Mouse (Mus musculus) left cerebral cortex, postnatal 10 days (tissue): Measurements from ENCODE around the gene Adgrg7. TPM values are rescaled to one million over a fixed set of nuclear protein-coding genes. Genes with fewer than 3 reads are reported as not detected.
A peak's percentile ranks its signal among the peaks of the same experiment; 100 is the strongest.

Source experiments
- DNase-seq, 2 experiments: peaks; one replicate each; pipeline ENCODE4 v3.0.0; 2021 to 2022; ENCODE audit warnings: low spot score in 2 of 2, mixed read lengths in 1 of 2; ENCODE audit errors: extremely low spot score in 1 of 2
- intact Hi-C: fragments of 180-260 bp; cut with DNase I; formaldehyde crosslinking; loops from one replicate; pipeline ENCODE4 v1.15.1; 2025
- total RNA-seq, 2 experiments: library from RNA; stranded (reverse); gene quantifications; 2 replicates each; pipeline ENCODE4 v1.2.3; 2021

Adgrg7 gene
- not detected for total RNA-seq

DNA sequence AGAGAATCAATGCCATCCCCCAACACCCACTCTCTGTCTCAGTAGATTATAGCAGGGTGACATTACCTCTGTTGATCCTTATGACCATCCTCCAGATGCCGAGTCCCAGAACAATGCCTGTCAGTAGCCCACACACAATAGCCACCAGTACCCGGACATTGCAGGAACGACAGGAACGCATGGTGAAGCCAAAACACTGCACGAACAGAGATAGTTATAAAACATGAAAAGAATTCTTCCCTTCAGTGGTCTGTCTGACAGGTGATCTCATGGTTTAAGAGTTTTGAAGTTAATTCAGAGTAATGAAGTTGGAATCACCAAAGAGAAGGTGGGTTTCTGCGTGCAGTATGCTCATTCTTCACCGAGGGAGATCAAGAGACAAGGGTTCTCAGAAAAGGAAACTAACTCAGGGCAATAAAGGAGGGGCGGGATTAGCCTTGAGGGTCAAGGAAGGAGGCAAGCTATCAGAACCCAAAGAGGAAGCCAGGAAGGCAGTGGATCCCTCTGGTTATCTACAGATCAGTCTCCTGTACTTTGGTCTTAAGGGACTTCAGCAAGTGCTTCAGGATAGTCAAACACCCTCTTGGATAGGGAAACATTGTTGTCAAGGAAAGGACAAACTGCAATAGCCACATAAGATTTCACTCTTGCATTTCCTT, at the start of gene Adgrg7:
Gene Adgrg7, minus strand, starts transcription at position 375 of the 659 bp plus-strand sequence.
- intact Hi-C loops = no loop called here
- DNase-seq = no peak

DNA sequence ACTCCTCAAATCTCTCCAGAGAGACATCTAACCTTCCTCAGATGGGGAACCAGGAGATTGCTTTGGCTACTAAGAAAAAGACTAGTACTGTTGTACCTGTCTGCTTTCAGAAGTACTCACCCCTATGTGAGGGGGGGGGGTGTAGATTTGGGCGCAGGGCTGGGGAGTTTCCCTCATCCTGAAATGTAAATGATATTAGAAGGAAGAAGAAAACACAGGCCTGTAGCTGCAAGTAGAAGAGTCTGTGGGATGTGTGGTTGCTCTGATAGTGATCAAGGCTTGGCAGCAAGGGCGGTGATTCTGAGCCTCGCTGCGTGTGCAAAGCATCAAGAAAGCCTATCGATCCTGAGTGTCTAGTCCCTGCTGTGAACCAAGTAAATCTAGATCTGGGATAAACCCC, 47.3 kb upstream of the Adgrg7 start:
- intact Hi-C loops = no loop called here
- DNase-seq = no peak

DNA sequence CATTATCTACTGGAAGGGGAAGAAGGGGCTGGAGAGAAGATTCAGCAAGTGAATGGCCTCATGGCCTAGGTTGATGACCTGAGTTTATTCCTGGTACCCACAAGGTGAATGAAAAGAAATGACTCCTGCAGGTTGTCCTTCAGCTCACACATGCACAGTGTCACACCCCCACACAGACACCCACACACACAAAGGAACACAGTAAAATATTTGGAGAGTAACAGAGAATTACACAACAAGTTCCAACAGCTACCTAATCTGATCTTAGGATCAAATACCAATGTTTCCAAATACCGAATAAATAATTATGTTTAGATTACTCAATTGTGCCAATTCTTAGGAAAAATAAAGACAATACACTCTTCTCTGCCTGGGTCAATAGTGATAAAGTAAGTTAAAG, 37.7 kb upstream of the Adgrg7 start:
- DNase-seq = no peak
- intact Hi-C loops = no loop called here

DNA sequence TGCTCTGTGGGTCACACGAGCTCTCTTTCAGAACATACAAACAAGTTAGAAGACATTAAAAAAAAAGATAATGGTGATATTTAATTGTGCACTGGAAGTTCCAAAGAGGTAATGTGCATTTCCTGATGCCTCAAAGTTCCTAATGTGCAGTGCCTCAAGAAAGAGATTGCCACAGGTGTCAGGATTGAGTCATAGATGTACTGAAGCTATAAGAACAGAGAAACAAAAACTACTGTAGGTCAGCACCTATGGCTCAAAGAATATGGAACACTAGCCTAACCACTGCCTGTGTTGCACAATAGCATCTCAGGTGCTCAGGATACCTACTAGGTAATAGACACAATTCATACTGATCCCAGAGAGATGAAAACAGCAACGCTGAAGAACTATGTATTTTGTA, 36.3 kb upstream of the Adgrg7 start:
- DNase-seq = no peak
- intact Hi-C loops = no loop called here

DNA sequence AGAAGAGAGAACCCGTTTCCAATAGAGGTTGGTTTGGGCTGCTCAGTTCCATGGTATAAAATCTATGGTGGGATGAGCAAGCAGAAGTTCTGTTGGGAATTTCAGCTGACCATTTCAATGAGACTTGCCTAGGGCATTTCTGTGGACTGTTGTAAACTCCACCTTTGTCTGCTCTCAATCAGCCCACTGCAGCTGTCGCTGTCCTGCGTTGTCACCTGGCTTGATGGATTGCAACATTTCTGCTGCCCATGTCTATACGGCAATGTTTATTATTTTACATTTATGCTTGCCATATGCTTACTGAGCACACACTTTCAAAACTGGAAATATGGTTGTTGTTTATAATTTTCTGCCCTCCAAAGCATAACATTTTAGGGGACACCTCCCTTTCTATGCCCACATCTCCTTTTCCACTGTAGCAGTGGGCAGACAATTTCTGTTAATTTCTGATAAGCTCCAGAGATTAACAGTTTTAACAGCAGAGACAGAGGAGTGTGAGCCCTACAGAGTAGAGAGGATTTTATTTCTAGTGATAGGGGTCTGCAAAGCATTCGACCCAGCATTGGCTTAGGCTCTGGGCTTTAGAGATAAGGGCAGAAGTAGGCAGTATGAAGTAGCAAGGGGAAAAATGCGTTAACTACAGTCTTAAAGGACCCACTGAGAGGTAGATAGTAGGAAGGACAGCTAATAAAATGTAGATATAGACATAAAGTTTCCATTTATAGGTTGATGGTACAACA, 5.9 kb upstream of the Adgrg7 start:
- intact Hi-C loops = no loop called here
- no peak for DNase-seq

DNA sequence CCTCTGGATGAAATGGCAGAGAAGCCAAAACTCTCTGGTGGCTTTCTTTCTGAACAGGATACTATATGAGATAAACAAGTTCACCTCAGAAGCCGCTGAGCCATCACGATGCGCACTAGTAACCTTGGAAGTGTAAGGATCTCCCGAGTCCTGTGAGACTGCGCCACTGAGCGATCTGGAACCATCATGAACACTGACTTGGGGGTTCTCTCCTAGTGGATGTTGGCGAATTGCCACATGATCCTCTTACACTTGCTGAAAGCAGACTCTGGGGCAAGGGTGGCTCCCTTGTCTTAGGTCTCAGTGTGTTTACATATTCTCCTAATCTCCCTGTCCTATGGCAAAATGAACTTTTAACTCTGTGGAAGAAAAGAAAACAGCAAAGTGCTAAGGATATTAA, 5.3 kb upstream of the Adgrg7 start:
- intact Hi-C loops = no loop called here
- no peak for DNase-seq

DNA sequence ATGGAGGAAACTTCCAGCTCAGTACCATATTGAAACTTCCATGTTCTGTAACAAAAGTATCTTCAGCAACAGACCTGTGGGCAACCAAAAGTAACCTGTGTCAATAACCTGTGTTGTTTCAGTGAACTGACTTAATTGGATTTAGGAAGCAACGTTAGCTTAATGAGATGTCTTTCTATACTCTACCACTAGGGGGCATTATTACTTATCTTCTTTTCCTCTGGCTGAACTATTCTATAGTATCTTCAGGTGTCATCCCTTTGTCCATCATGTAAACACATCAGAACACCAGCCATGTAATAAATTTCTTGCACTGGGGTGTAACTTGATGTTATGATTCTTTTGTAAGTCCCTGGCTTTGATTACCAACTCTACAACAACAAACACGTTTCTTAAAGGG, 4.8 kb upstream of the Adgrg7 start:
- DNase-seq = no peak
- intact Hi-C loops = no loop called here

DNA sequence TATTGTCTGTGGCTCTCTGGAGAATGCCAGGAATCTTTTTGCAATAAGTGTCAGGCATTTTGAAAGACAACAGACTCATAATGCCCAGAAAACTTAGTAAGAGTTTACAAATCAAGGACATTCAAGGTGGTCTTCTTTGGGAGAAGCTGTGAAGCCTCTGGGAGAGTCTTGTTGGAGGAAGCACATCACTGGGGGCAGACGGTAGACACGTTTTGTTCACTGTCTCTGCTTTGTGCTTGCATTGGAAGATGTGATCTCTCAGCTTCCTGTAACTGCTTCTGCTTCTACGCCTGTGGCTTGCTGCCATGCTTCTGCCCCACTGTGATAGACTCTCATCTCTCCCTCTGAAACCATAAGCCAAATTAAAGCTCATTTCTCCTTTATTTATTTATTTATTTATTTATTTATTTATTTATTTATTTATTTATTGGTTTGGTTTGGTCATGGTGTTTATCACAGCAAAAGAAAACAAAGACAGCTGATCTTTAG, 3.9 kb upstream of the Adgrg7 start:
- intact Hi-C loops = no loop called here
- DNase-seq = no peak

DNA sequence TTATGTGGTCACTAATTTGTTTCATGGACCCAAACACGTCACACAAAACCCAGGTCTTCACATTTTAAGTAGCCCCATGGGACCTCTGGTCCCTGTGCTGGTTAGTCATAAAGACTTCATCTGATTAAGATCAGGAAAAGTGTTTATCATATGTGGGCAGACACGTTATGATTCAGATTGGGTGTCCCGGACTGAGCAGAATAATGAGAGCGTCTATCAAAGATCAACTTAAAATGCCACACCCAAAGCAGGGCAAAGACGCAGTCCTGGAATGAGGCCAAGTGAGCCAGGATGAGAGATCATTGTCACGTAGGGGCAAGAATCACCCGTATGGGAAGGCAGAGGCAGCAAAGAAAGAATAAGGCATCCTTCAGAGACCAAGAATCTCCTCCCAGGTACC, 3.2 kb upstream of the Adgrg7 start:
- no peak for DNase-seq
- intact Hi-C loops = no loop called here

DNA sequence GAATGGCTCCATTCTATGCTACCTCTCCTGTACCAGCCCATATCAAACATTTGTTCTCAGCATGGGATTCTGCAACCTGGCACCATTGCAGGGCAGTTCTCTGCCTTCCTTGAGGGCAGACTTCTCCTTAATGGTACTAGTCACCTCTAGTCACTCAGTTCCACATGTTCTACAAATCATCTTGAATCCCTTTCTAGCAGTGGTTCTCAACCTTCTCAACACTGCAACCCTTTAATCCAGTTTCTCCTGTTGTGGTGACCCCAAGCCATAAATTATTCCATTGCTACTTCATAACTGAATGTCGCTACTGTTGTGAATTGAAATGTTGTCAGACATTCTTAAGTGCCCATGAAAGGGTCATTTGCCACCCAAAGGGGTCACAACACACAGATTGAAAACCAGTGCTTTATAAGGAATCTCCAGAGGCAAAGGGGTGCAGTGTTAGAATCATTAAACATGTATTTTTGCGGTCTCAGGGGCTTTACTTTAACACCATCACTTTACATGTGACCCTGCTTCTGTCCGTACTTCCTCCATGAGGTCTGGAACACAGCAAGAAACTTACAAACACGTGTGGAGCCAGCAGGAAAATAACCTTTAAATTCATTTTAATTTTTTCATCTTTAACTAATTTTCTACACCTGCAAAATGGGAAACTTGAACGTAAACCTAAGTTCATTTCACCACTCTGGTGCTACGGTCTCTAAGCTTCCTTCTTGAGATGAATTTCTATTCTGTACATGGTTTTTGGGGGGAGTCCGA, 1.1 kb downstream of the Adgrg7 start:
- no peak for DNase-seq
- intact Hi-C loops = no loop called here

DNA sequence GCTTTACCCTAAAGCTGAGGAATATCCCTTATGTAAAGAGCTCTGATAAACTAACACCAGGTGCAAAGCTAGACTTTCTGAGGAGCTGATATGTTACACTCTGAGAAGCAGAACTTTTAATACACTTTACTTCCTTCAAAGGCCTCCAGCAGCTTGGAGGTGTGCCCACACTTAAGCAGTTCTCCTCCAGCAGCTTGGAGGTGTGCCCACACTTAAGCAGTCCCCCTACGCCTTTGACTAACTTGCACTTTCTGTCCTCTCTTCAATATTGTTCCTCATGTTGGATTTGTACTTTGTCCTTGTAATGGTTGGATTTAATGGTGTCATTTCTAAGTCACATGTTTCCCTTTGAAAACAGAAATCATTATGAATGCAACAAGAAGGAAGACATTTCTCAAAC, 1.9 kb downstream of the Adgrg7 start:
- DNase-seq = no peak
- intact Hi-C loops = no loop called here

DNA sequence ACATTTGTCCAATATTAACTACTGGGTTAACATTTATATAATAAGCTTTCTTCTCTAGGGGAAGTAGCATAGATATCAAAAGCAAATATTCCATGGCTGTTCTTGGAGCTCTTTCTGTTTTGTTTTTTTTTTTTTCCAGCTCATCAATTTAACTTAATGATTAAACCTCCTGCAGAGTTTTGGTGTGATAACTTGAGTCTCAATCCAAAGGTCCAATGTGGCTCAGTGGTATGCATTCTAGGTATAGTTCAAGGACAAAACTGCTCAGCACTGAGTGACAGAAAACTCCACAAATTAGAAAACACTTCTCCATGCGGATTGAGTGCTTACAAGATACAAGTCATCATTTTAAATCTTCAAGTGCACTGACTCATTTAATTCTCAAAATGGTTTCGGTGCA, 9.7 kb downstream of the Adgrg7 start:
- DNase-seq = no peak
- intact Hi-C loops = no loop called here

DNA sequence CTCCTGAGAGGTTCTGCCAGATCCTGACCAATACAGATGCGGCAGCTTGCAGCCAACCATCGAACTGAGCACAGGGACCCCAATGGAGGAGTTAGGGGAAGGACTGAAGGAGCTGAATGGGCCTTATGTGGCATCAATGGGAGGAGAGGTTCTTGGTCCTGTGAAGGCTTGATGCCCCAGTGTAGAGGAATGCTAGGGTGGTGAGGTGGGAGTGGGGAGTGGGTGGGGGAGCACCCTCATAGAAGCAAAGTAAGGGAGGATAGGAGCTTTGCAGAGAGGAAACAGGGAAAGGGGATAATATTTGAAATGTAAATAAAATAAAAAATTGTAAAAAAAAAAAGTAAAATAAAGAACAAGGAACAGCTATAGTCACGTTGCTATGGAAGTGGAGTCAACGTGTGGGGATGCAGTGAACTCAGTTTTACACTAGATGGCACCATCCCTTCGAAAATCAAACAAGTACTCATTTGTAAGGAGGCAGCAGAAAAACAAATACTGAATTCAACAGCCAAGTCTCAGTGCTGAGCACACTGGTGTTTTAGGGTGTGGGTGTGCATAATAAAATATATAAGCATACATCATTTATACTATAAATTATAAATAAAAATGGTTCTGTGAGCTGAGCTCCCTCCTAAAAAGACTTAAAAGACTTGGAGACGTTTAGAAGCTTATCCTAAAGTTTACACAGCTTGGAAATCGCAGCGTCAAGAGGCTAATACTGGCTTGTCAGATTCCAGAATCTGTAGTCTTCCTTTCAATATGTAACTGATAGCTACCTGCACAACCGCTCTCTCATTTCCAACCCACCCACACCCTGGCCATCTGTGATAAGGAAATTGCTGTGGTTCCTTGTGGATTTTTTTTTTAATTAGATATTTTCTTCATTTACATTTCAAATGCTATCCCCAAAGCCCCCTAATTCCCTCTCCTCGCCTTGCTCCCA, 24.2 kb downstream of the Adgrg7 start:
- DNase-seq = peak; percentile 27 to 62
- intact Hi-C loops = loop anchor here (2.0 to 5.0 kb wide), 2 partner anchors 149 to 321 kb away; no protein-coding TSS in a partner anchor

DNA sequence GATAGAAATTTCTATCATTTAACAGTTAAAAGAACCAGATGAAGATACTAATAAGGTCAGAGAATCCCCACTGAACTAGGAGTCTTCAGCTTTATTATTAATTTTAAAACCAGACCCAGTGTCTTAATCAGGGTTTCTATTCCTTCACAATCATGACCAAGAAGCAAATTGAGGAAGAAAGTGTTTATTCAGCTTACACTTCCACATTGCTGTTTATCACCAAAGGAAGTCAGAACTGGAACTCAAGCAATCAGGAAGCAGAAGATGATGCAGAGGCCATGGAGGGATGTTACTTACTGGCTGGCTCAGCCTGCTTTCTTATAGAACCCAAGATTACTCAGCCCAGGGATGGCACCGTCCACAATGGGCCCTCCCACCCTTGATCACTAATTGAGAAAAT, 66.6 kb downstream of the Adgrg7 start:
- intact Hi-C loops = no loop called here
- DNase-seq = no peak

DNA sequence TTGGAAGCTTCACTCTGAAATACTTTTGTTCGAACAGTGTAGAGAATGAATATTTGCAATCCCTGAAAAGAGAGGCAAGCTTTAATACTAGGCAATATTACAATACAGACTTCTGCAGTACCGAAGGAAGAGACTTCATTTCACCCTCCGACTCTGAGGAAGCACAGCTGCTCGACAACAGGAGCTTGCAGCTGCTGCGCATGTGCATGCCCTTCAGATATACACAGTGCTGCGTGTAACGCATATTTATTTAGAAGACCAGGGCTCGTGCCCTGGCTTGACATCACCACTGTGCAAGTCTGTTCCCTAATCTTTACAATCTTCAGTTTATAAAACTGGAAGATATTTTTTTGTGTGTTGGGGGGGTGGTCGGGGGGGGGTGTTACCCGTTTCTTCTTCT, 70.7 kb downstream of the Adgrg7 start:
- intact Hi-C loops = no loop called here

DNA sequence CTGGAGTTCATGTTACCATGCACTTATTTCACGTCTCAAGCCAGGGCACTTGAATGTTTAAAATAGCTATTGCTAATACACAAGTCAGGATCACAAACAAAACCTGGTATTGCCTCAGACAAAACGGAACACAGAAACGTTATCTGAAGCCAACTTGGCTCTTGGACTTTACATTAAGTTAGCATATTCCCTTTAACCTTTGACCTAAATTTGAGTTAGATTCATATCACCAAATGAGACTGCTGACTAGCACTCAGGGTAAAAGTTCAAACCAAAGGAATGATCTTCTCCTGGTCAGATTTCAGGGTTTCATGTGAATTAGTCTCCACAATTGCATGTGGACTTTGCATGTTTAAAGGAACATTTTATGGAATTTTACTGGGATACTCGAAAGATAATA, 73.3 kb downstream of the Adgrg7 start:
- no peak for DNase-seq
- intact Hi-C loops = no loop called here

More for the DNA sequence above, 70.7 kb downstream of the Adgrg7 start:
- no peak for DNase-seq

DNA sequence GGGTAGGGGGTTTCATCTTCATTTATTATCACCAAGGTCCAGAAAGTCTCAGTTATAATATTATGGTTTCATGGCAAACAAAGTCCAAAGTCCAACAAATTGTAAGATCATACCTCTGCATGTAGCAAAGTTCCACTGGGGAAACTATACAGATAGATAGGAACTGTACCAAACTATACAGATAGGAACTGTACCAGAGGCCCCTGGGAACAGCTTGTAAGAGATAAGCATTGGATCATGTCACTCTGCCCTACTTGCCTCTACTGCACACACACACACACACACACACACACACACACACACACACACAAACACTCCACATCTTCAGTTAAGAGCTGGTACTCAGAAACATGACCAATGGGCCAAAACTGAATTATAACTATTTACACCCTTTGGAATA, 76.6 kb downstream of the Adgrg7 start:
- intact Hi-C loops = no loop called here

DNA sequence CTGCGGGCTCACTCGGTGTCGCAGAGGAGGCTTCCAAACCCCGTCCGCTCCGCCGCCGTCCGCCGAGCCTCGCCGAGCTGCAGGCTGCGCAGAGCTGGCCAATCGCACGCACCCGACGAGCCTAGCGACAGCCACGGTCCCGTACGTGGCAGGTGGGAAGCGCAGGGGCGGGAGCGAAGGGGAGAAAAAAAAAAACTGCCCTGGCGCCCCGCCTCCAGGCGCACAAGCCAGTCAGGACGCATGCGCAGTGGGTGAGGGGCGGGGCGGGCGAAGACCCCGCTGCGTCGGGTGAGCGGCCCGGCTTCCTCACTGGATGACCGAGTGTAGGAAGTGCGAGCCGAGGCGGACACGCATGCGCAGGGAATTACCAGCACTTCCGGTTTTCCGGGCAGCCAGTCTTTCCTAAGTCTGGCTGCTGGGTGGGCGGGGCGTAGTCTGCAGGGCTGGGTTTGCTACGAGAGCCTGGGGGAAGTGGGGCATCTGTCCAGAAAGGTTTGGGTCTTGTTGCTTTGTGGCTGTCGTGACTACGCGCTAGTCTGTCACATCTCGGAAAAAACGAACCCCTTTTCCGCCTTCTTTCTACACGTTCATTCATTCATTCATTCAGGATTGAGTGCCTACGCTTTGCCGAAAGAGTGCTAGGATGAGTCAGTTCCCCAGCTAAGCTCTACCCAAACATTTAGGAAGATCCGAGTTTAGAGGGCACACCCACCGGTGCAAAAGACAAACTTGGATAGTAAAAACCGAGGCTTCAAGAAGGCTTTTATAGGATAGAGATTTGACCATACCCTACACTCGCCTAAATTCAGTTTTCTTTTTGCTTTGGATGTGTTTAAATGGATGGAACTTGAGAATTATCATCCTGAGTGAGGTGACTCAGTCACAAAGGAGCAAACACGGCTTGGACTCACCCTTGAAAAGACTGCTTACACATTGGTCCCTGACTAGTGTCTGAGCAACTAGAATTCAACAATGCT, 78.1 kb downstream of the Adgrg7 start, which contains the start of gene Tfg:
Gene Tfg, minus strand, starts transcription at position 227 of the 977 bp plus-strand sequence.
- intact Hi-C loops = no loop called here
- DNase-seq = peak; percentile 99 to 100

More for the DNA sequence above, 76.6 kb downstream of the Adgrg7 start:
- no peak for DNase-seq
